Mouse (Mus musculus) embryonic fibroblast, embryonic 13.5 days (primary cell): ENCODE measurements around the gene Tmem160. TPM values are rescaled to one million over a fixed set of nuclear protein-coding genes. Genes with fewer than 3 reads are reported as not detected.

Source experiments
- H3K27ac ChIP-seq: 2 replicates; pipeline ENCODE4 v1.5.1; 2012; ENCODE audit warnings: low read length, control low read depth, inconsistent platforms; ENCODE audit not compliant: insufficient read depth
- H3K4me1 ChIP-seq: 2 replicates; pipeline ENCODE4 v1.6.1; 2011; ENCODE audit warnings: low read length; ENCODE audit not compliant: control insufficient read depth, insufficient read depth
- H3K4me3 ChIP-seq: 2 replicates; pipeline ENCODE4 v1.5.1; 2011; ENCODE audit warnings: mild to moderate bottlenecking, control low read depth, low read length; ENCODE audit not compliant: insufficient read depth
- CTCF ChIP-seq: IDR thresholded peaks from 2 replicates; pipeline ENCODE4 v1.5.1; 2011; ENCODE audit warnings: mild to moderate bottlenecking, control low read depth, low read length, moderate library complexity, borderline replicate concordance; ENCODE audit not compliant: insufficient read depth
- POLR2A ChIP-seq: IDR thresholded peaks from 2 replicates; pipeline ENCODE4 v1.6.1; 2011; ENCODE audit warnings: low read depth, mild to moderate bottlenecking, control low read depth, low read length, moderate library complexity
- polyA plus RNA-seq: library from polyadenylated mRNA; stranded (reverse); fragments of >200 nt; gene quantifications from 2 replicates; pipeline ENCODE4 v1.2.4, GENCODE M21; 2011; ENCODE audit warnings: low read depth; ENCODE audit not compliant: missing spikeins, insufficient read length

Gene Tmem160
- polyA plus RNA-seq, result 19.0 and 27.7 TPM in 2 replicates

DNA sequence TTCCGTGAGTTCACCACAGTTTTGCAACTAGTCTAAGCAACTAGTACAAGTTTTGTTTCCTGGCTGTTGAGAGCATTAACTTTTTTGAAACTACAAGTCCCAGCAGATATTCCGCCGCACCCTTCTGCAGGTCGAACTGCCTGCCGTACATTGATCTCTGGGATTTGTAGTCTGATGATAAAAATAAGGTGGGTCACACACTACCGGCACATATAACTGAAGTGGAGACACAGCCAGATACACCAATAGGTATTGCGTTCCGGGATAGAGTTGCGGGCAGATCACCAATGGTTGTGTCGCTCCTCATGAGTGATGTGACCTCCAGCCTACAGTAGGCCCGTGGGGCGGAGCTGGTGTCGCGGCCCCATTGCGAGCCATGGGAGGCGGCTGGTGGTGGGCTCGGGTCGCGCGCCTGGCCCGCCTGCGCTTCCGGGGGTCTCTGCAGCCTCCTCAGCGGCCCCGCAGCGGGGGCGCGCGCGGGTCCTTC lies at the start of gene Tmem160:
Gene Tmem160 (plus strand): TSS at position 193 of the 487 bp plus-strand sequence.
- no peak for TF ChIP-seq POLR2A
- peaks cover 2% of the 10 kb centered on the region; the same call in 1 of the 2 replicates for H3K4me1 ChIP-seq
- no peak within 1 kb of the TSS for H3K27ac ChIP-seq
- H3K4me3 ChIP-seq, result peak within 1 kb of the TSS; percentile 80

DNA sequence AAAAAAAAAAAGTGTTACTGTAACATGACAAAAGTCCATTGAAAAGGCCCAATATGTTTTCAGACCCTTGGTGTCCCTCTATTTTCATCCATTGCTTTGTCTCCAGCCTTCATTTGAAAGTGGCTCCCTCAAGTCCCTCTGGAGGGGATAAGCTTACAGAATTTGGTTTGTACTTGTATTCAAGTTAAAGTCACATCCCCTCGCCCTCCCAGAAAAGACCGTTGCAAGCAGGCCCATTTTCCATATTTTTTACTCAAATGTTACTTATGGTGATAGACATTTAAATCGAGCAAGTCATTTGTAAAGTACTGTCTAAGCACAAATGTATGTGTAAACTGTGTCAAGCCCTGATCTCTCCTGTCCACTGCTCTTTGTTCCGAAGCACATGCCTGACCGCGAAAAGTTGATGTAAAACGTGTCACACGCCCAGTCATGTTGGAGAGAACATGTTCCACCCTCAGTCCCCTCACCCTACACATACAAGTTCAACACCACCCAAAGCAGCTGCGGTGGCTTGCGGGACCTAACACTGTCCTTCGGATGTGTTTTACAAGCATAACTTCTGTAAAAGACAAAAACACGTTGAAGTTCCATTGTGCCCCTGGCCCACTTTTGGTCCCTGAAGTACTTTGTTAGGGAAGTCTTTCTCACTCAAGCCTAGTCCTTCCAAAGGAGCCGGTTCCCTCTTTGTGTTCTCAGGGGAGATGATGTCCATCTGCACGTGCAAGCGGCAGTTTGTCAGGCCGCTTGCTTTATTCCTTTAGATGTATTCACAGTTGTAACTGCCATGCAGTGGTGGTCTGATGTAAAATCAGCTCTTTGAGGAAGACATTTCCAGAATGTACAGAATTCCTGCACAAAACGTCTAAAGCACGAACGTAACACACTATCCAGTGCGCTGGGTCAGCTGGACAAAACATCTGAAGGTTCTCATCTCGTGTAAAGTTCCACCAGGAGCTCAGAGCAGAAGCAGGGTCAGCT lies 49.3 kb upstream of the Tmem160 start:
- TF ChIP-seq CTCF (no peak), POLR2A (peak; percentile 79)
- Histone ChIP-seq H3K27ac (peak overlapping the region; percentile 100), H3K4me1 (peaks cover 19% of the 10 kb centered on the region), H3K4me3 (peak overlapping the region; percentile 75)

DNA sequence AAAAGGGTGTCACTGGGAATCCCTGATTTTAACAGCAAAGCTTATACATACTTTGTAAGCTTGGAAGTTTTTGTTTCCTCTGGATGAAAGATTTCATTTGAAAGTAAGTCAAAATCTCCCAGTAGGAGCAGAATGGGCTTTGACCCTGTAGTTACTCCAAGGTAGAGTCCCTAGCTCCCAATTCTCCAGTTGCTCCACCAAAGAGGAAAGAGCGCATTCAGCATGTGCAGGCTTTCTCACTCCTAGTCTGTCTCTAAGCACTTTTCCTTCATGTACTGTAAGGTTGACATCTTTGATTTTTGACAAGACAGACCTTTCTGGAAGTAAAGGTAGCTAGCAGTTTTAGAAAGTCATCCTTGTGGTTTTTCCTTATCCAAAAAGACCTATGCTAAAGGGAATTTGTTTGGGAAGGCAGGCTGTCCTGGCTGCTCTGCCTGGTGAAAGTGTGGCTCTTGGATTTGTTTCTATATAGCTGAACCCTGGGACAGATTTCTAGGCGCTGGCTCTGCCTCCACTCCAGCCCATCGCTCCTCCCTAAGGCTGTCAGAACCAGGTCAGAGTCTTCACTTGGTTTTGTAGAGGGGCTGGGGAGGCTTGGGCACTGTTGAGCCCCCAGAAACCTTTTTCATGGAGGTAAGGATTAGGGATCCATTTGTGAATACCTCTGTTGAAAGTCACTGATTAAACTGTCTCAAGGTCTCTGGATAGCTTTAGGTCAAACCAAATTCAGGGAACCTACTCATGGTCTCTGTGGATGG lies 48.1 kb upstream of the Tmem160 start:
- Histone ChIP-seq H3K4me3 (no peak overlapping the region), H3K27ac (peak overlapping the region; percentile 97)

DNA sequence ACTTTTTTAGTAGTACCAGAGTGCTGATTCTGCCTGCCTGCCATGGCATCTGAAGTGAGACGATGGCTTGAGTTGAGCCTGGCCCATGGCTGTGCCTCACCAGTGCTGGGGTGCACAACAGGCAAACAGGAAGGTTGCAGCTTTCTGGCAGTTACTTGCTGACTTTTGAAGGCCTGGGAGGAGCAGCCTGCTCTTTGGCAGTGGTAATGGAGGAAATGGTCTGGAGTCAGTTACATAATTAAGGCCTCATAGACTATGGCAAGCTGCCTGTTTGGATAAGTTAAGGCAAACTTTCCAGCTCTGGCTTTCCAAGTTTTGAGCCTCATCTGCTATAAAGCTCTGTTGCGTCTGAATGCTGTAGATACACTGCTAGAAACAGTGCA lies 47.5 kb upstream of the Tmem160 start:
- H3K4me1 ChIP-seq, result peaks cover 13% of the 10 kb centered on the region
- H3K4me3 ChIP-seq, result no peak overlapping the region
- peak overlapping the region; percentile 97 for H3K27ac ChIP-seq
- TF ChIP-seq POLR2A (peak; percentile 49), CTCF (no peak)

More for the DNA sequence above, 48.1 kb upstream of the Tmem160 start:
- no peak for TF ChIP-seq CTCF
- no peak for TF ChIP-seq POLR2A
- peaks cover 13% of the 10 kb centered on the region for H3K4me1 ChIP-seq

DNA sequence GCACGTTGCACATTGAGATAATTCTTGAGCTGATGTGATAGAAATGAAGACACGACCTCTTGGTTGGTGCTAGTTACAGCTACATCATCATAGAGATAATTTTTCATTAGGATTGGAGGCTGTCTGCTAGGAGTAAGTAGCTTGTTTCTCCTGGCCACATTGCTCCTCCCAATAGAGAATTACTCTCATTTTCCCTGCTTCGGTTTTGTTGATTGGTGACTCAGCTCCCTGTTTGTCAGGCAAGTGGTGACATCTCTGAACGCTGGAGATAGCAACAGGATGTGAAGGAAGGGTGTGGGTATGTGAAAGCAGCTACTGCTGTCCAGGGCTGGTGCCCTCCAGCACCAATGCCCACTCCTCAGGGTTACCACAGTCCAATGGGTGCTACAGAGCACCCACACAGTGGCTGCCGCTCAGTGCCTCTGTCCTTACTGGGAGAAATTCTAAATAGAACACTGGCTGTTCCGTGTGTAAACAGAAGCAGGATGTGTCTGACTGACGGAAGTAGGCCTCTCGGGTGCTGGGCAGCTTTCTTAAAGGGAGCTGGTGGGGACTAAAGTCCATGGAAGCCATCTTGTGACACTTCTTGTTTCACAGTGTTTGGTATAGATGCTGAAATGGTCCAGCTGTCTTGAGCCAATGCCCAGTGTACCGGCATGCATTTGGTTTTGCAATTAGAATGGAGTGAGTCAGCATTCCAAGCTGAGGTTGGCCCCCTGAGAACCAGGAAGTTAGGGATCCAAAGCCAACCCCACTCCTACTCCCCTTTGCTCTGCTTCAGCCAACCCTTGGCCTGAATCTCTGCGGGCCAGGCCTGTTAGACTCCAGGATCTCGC lies 46.8 kb upstream of the Tmem160 start:
- Histone ChIP-seq H3K4me3 (no peak overlapping the region), H3K27ac (peak overlapping the region; percentile 97)

DNA sequence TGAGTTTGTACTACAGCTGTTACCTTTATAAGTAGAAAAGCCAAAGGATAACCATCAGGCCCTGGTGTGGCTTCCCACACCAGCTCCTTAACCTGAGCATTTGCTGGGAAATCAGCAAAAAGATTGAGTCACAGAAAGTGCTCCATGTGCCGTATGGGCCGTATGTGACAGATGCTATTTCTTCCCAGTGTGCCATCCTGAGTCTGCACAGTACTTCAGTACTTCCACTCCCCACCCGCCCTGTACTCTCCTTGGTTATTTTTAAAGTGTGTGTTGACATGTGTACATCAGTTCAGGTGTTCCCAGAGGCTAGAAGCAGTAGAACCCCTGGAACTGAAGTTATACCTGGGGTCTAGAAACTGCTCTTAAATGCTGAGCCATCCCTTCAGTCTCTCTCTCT lies 45.6 kb upstream of the Tmem160 start:
- TF ChIP-seq POLR2A (no peak), CTCF (no peak)
- Histone ChIP-seq H3K4me1 (peaks cover 13% of the 10 kb centered on the region), H3K4me3 (no peak overlapping the region), H3K27ac (no peak overlapping the region)

More for the DNA sequence above, 46.8 kb upstream of the Tmem160 start:
- peaks cover 13% of the 10 kb centered on the region for H3K4me1 ChIP-seq
- TF ChIP-seq POLR2A (peak; percentile 38), CTCF (no peak)

DNA sequence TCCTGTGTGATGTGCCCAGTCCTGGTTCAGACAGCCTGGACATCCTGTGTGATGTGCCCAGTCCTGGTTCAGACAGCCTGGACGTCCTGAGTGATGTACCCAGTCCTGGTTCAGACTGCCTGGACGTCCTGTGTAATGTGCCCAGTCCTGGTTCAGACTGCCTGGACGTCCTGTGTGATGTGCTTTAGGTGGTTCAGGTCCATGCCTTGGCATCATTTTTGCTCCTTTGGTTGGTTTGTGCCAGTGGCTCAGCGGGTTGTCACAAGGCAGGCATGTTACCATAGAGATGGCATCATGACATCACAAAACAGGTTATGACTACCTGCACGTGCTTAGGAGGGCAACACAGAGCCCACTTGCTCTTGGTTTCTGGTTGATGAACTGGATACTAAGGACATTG lies 41.5 kb upstream of the Tmem160 start:
- H3K27ac ChIP-seq, result no peak overlapping the region
- no peak for TF ChIP-seq POLR2A
- TF ChIP-seq CTCF, result no peak
- H3K4me1 ChIP-seq, result peaks cover 4% of the 10 kb centered on the region; the same call in 1 of the 2 replicates
- no peak overlapping the region for H3K4me3 ChIP-seq

DNA sequence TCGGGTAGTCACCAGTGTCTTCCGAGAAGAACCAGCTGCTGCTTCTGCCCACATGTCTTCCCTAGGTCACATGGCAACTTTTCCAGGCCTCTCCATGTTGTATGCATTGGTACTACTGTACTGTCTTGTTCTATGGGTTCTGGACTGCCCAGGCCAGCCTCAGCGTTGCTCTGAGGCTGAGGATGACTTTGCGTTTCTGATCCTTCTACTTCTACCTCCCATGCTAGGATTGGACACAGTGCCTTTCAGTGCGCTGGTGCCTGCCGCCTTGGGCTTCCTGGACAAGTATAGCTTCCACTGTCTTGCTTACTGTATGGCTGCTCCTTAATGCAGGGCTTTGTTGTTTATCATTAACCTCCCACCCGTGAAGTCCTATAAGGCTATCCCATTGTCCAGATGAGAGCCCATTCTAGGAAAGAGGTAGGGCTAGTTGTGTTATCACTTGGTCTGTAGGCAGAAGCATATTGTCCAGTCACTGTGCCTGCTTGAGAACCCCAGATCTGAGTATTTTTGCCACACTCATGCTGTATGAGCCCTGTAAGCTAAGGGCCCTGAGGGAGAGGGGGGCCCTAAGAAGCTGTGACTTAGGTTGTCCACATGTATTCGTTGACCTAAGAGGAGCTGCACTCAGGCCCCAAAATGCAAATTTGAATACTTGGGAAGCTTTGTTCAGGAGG lies 40.2 kb upstream of the Tmem160 start:
- no peak for TF ChIP-seq POLR2A
- no peak for TF ChIP-seq CTCF
- Histone ChIP-seq H3K4me1 (no peaks in the 10 kb centered on the region), H3K27ac (no peak overlapping the region)

DNA sequence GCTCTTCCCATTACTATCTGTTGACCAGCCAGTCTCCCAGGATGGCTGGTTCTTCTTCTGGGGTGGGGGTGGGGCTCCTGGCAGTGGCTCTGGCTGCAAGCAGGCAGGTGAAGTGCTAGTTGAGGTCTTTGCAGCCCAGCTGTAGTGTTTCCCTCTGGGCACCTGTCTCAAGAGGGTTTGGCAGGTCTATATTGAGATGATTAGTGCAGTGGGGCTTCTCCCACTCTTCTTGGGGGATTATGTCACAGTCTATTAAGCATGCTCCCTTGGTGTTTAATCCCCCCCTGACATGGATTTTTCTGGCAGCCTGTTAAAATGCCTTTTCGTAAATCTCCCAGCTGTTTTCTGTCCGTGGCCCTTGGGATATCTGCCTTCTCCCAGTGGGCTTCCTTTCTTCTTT lies 39.6 kb upstream of the Tmem160 start:
- H3K27ac ChIP-seq, result no peak overlapping the region
- no peaks in the 10 kb centered on the region for H3K4me1 ChIP-seq
- H3K4me3 ChIP-seq, result no peak overlapping the region
- TF ChIP-seq CTCF, result no peak
- TF ChIP-seq POLR2A, result no peak

More for the DNA sequence above, 40.2 kb upstream of the Tmem160 start:
- no peak overlapping the region for H3K4me3 ChIP-seq
